Mouse (Mus musculus): ENCODE measurements at regions not wholly inside any gene's neighbourhood (a gene's known extent, or its start where the extent isn't known, plus 50 kb on each side); places are given as distances from the start of the nearest gene placed in this dataset.

- Histone ChIP-seq H3K27me3 (no peaks in the 10 kb centered on the region), H3K4me2 (no peak overlapping the region), H3K36me3 (no peaks in the 10 kb centered on the region), H3K4me1 (replicated peaks) (no peaks in the 10 kb centered on the region; the same call in 1 of the 2 replicates), H3K9ac (no peak overlapping the region), H3K9me3 (no peaks in the 10 kb centered on the region), H3K27ac (no peak overlapping the region), H3K4me3 (no peak overlapping the region)
- ATAC-seq (ENCODE audit: low FRiP score) = no peak
- 65% methylated on average over 3 of the region's 3 CpGs for WGBS
Measured at GRCm38 (mm10) chr8:4411126-4411525, 81.7 kb upstream of the Cers4 start.

- H3K9ac ChIP-seq = no peak overlapping the region
- H3K27ac ChIP-seq = no peak overlapping the region
- no peak overlapping the region for H3K4me3 ChIP-seq
- WGBS = 86% methylated on average over 2 of the region's 2 CpGs
- H3K27me3 ChIP-seq = no peaks in the 10 kb centered on the region
- no peak overlapping the region for H3K4me2 ChIP-seq
- no peaks in the 10 kb centered on the region; the same call in 1 of the 2 replicates for H3K4me1 ChIP-seq (replicated peaks)
- H3K9me3 ChIP-seq = no peaks in the 10 kb centered on the region
- no peak for ATAC-seq (ENCODE audit: low FRiP score)
- H3K36me3 ChIP-seq = no peaks in the 10 kb centered on the region
Measured at GRCm38 (mm10) chr8:4411836-4412235, 81.0 kb upstream of the Cers4 start.

GRCm38 (mm10) chr8:4413206-4413605, 79.6 kb upstream of the Cers4 start:
- ATAC-seq (ENCODE audit: low FRiP score) = 0 out of 2 replicates have a peak, but pooled peaks have one; percentile 29
- H3K4me3 ChIP-seq = no peak overlapping the region
- H3K36me3 ChIP-seq = no peaks in the 10 kb centered on the region
- 56% methylated on average over 6 of the region's 6 CpGs for WGBS
- H3K4me2 ChIP-seq = no peak overlapping the region
- no peaks in the 10 kb centered on the region; the same call in 1 of the 2 replicates for H3K4me1 ChIP-seq (replicated peaks)
- no peak overlapping the region for H3K9ac ChIP-seq
- no peaks in the 10 kb centered on the region for H3K27me3 ChIP-seq
- no peaks in the 10 kb centered on the region for H3K9me3 ChIP-seq
- H3K27ac ChIP-seq = no peak overlapping the region

- WGBS = 17% methylated on average over 4 of the region's 4 CpGs
- no peak overlapping the region for H3K27ac ChIP-seq
- H3K4me2 ChIP-seq = no peak overlapping the region
- no peak overlapping the region for H3K9ac ChIP-seq
- no peaks in the 10 kb centered on the region for H3K36me3 ChIP-seq
- no peaks in the 10 kb centered on the region for H3K27me3 ChIP-seq
- H3K4me3 ChIP-seq = no peak overlapping the region
- H3K4me1 ChIP-seq (replicated peaks) = no peaks in the 10 kb centered on the region; the same call in 1 of the 2 replicates
- no peaks in the 10 kb centered on the region for H3K9me3 ChIP-seq
- peak; percentile 76 for ATAC-seq (ENCODE audit: low FRiP score)
Measured at GRCm38 (mm10) chr8:4413764-4414163, 79.1 kb upstream of the Cers4 start.

GRCm38 (mm10) chr8:4417141-4417540, 75.7 kb upstream of the Cers4 start:
- Histone ChIP-seq H3K27ac (no peak overlapping the region), H3K9ac (no peak overlapping the region), H3K4me3 (no peak overlapping the region), H3K4me2 (no peak overlapping the region), H3K9me3 (no peaks in the 10 kb centered on the region), H3K36me3 (no peaks in the 10 kb centered on the region), H3K27me3 (no peaks in the 10 kb centered on the region), H3K4me1 (replicated peaks) (no peaks in the 10 kb centered on the region; the same call in 1 of the 2 replicates)
- WGBS = 81% methylated on average over 3 of the region's 3 CpGs
- ATAC-seq (ENCODE audit: low FRiP score) = no peak

- 94% methylated on average over 2 of the region's 2 CpGs for WGBS
- no peak overlapping the region for H3K4me2 ChIP-seq
- H3K4me1 ChIP-seq (replicated peaks) = no peaks in the 10 kb centered on the region
- no peak overlapping the region for H3K27ac ChIP-seq
- no peaks in the 10 kb centered on the region for H3K36me3 ChIP-seq
- H3K9me3 ChIP-seq = no peaks in the 10 kb centered on the region
- H3K27me3 ChIP-seq = no peaks in the 10 kb centered on the region
- H3K4me3 ChIP-seq = no peak overlapping the region
- no peak for ATAC-seq (ENCODE audit: low FRiP score)
- H3K9ac ChIP-seq = no peak overlapping the region
Measured at GRCm38 (mm10) chr8:4433161-4433560, 59.7 kb upstream of the Cers4 start.

- ATAC-seq (ENCODE audit: low FRiP score) = no peak
- no peaks in the 10 kb centered on the region for H3K4me1 ChIP-seq (replicated peaks)
- H3K27ac ChIP-seq = no peak overlapping the region
- no peak overlapping the region for H3K9ac ChIP-seq
- no peaks in the 10 kb centered on the region for H3K9me3 ChIP-seq
- no peak overlapping the region for H3K4me2 ChIP-seq
- no peaks in the 10 kb centered on the region for H3K36me3 ChIP-seq
- 52% methylated on average over 3 of the region's 3 CpGs for WGBS
- H3K4me3 ChIP-seq = no peak overlapping the region
- no peaks in the 10 kb centered on the region for H3K27me3 ChIP-seq
Measured at GRCm38 (mm10) chr8:4436546-4436945, 56.3 kb upstream of the Cers4 start.

Data from hindbrain, embryonic 13.5 days (tissue).